Mouse (Mus musculus): Measurements from ENCODE around the gene Atp4a. TPM values are rescaled to one million over a fixed set of nuclear protein-coding genes. Genes with fewer than 3 reads are reported as not detected.
A peak's percentile ranks its signal among the peaks of the same experiment; 100 is the strongest.
"Not testable (repeated sequence)": the region's sequence is repeated elsewhere in the genome, so short reads cannot be mapped to it uniquely, and the experiment has no call there.

The Atp4a gene
- polyA plus RNA-seq, 1 experiment from 2014 or later = 0.10 TPM

DNA sequence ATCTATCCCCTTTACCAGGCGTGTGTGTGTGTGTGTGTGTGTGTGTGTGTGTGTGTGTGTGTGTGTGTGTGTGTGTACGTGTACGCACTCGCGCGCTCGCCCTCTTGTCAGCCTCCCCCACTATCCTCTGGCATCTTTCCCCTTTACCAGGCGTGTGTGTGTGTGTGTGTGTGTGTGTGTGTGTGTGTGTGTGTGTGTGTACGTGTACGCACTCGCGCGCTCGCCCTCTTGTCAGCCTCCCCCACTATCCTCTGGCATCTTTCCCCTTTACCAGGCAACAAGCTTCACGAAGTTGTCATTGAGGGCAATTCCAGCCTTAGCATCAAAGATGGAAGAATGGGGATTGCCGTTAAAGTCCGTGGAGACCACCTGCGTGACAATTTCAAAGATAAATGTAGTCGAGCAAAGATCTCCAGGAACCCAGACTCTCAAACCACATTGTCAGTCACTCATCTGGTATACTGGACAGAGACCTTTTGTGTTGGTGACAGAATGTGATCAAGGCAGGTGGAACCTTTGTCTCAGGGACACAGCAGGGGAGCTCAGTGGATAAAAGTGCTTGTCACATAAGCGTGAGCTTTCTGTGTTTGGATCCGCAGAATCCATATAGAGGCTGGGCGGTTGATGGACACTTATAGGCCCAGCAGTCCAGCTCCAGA lies 18.2 kb downstream of the Atp4a start:
- H3K27me3 ChIP-seq; H3K9me3 ChIP-seq; ATAC-seq (ENCODE audit: insufficient number of reproducible peaks, insufficient read depth, low FRiP score, low TSS enrichment, low read depth): not testable (repeated sequence)
- Histone ChIP-seq H3K4me2 (peak overlapping the region; percentile 78), H3K4me3 (peak overlapping the region; percentile 80), H3K36me3 (peaks cover 35% of the 10 kb centered on the region), H3K9ac (peak overlapping the region; percentile 90), H3K27ac (peak overlapping the region; percentile 89), H3K4me1 (peaks cover 17% of the 10 kb centered on the region)
- WGBS = 24% methylated on average over 13 of the region's 22 CpGs

DNA sequence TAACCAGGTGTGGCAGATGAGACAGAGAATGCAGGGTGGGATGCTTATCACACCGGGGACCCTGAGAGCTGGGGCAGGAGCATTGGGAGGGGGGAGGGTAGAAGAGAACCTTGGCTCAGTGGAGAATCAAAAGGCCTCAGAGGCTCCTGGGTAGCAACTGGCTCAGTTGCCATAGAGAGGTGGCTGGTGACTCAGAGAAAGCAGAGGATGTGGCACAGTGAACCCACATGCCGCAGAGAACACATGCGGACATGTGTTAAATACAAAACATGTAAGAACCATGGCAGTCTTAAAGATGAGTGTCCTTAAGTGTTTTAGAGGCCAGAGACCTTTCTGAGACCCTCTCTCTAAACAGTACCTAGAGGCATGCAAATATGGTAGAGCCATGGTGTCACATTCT lies 24.2 kb downstream of the Atp4a start:
- no peaks in the 10 kb centered on the region for H3K4me1 ChIP-seq
- H3K4me2 ChIP-seq = no peak overlapping the region
- no peak overlapping the region for H3K27ac ChIP-seq
- H3K36me3 ChIP-seq = peaks cover 63% of the 10 kb centered on the region
- H3K9me3 ChIP-seq = no peaks in the 10 kb centered on the region
- WGBS = 85% methylated on average over 3 of the region's 3 CpGs
- no peak for ATAC-seq (ENCODE audit: insufficient number of reproducible peaks, insufficient read depth, low FRiP score, low TSS enrichment, low read depth)
- no peak overlapping the region for H3K9ac ChIP-seq
- no peaks in the 10 kb centered on the region for H3K27me3 ChIP-seq
- no peak overlapping the region for H3K4me3 ChIP-seq

DNA sequence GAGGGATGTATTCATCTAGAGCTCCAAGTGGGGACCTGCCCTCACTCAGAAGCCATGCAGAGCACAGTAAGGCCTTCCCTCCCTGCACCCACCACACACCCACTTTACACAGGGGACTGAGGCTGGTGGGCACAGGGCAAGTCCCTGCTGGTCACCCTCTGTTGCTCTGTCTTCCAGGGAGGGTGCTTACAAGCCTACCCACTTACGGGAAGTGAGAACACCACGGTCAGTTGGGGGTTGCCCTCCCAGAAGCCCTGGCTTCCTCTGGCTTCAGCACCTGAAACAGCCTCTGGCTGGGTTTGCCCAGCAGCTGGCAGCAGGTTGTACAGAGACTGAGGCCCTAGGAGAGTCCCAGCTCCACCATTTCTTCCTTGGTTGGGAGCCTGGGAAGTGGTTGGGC lies 30.6 kb downstream of the Atp4a start:
- H3K9me3 ChIP-seq; H3K4me1 ChIP-seq; H3K4me3 ChIP-seq; ATAC-seq (ENCODE audit: insufficient number of reproducible peaks, insufficient read depth, low FRiP score, low TSS enrichment, low read depth); H3K27ac ChIP-seq; H3K4me2 ChIP-seq; H3K9ac ChIP-seq; H3K27me3 ChIP-seq: not testable (repeated sequence)
- WGBS = 78% methylated on average over 2 of the region's 2 CpGs
- peaks cover 18% of the 10 kb centered on the region for H3K36me3 ChIP-seq

DNA sequence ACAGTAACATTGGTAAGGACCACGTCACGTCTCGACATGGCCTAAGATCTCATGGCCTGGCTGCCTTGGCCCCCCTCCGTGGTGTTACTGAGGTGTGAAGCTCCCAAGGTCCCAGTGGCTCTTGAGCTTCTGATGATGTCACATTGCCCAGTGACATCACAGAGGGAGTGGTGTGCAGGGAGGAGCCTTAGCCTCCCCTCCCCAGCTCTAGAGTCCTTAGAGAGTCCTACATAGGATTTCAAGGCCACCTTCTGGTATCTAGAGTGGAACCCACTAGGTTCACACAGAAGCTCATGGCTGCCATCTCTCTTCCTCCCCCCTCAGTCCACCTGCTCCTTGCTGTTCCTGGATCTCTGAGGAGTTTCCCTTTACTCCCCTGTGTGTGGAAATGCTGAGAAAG lies 31.6 kb downstream of the Atp4a start, which contains the start of gene Gapdhs:
Gene Gapdhs (minus strand): TSS at position 65 of the 400 bp plus-strand sequence.
- H3K4me1 ChIP-seq; H3K27ac ChIP-seq; H3K27me3 ChIP-seq; H3K9me3 ChIP-seq; H3K4me2 ChIP-seq; H3K9ac ChIP-seq; H3K4me3 ChIP-seq; ATAC-seq (ENCODE audit: insufficient number of reproducible peaks, insufficient read depth, low FRiP score, low TSS enrichment, low read depth): not testable (repeated sequence)
- H3K36me3 ChIP-seq = peaks cover 21% of the 10 kb centered on the region
- WGBS = 69% methylated on average over 1 of the region's 4 CpGs

DNA sequence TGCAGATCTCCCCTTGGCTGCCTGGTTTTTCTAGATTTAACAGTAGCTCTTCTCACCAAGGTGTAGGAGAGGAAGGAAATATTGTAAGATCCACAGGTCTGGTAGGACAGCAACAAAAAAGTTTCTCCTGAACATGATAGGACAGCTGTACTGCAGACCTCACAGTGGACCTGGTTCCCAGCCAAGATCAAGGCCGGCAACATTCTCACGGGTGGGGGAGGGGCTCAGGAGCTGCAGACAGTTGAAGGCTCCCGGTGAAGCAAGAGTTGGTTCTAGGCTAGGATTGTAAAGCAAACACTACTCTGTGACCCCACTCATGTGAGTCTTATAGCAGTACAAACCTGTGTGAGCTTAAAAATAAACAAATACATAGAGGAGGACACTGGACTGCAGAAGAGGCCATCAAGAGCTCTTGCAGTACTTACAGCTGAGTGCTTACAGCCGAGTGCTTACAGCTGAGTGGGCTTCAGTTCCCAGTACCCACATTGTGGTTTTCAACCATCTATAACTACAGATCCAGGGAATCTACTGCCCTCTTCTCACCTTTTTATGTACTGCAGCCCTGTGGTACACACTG lies 32.1 kb downstream of the Atp4a start:
- Histone ChIP-seq H3K4me1 (peaks cover 7% of the 10 kb centered on the region; the same call in 1 of the 2 replicates), H3K4me3 (no peak overlapping the region), H3K27me3 (no peaks in the 10 kb centered on the region), H3K9ac (no peak overlapping the region), H3K27ac (no peak overlapping the region), H3K9me3 (peaks cover 4% of the 10 kb centered on the region; the same call in 1 of the 2 replicates), H3K4me2 (no peak overlapping the region), H3K36me3 (peaks cover 21% of the 10 kb centered on the region)
- no peak for ATAC-seq (ENCODE audit: insufficient number of reproducible peaks, insufficient read depth, low FRiP score, low TSS enrichment, low read depth)
- WGBS = 54% methylated on average over 4 of the region's 4 CpGs

DNA sequence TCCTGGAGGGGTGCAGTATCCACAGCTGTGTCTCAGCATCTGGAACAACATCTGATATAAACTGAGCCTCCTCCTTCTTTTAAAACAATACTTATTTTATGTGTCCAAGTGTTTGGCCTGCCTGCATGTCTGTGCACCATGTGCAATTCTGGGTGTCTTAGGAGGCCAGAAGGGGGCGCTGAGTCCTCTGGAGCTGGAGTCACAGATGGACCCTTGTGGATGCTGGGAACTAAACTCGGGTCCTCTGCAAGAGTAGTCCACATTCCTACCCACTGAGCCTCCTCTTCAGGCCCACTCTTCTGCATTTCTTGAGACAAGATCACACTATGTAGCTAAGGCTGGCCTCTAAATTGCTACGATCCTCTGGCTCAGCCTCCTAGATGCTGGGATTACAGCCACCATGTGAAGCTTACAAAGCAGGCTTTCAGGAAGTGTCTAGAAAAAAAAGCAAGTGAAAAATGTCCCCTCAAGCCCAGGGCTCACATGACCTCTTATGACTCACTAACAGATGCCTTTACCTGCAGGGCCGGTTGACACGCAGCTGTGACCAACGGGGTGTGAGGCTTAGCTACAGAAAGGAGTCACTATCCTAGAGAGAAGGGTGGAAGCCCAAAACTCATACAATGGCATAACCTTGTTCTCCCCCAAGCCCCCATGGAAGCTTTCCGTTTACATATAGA lies 35.7 kb downstream of the Atp4a start:
- Histone ChIP-seq H3K9me3 (peaks cover 4% of the 10 kb centered on the region; the same call in 1 of the 2 replicates), H3K27me3 (no peaks in the 10 kb centered on the region), H3K4me2 (no peak overlapping the region), H3K4me1 (peaks cover 7% of the 10 kb centered on the region; the same call in 1 of the 2 replicates), H3K36me3 (peaks cover 8% of the 10 kb centered on the region), H3K4me3 (no peak overlapping the region), H3K27ac (no peak overlapping the region), H3K9ac (no peak overlapping the region)
- ATAC-seq (ENCODE audit: insufficient number of reproducible peaks, insufficient read depth, low FRiP score, low TSS enrichment, low read depth) = no peak
- 85% methylated on average over 7 of the region's 7 CpGs for WGBS

DNA sequence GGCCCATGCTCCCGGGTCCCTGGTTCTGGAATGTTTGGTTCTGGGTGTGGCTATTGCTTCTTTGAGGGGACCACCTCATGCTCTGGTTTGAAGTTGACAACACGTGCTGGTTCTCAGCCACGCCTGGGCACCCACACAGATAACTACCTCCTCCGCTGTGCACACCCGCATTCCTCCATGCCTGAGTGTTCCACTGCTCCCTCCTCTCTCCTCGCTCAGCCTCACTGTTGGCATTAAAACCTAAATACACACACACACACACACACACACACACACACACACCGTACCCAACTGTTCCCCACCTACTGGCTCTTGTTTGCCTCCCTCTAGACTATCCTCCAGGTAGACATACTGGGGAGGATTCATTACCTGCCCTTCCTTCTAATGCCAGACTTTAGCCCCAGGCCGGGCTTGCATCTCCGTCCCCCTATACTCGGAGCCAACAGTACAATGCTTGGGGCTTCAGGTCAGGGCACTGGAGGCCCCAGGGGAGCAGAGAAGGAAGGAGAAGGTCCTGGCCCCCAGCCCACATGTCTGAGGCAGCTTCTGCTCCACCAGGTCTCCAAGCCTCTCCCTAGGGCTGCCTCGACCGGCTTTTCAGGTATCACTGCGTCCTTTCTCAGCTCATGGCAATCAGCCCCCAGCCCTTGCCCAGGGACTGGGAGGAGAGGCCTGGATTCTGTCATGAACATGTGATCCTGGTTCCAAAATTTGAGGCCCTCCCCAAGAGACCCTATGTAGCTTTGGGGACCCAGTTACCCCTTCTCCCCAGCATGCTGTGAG lies 38.0 kb downstream of the Atp4a start:
- Histone ChIP-seq H3K4me2 (no peak overlapping the region), H3K27ac (no peak overlapping the region), H3K36me3 (peaks cover 28% of the 10 kb centered on the region), H3K4me3 (no peak overlapping the region), H3K27me3 (no peaks in the 10 kb centered on the region), H3K4me1 (no peaks in the 10 kb centered on the region), H3K9ac (no peak overlapping the region), H3K9me3 (peaks cover 1% of the 10 kb centered on the region; the same call in 1 of the 2 replicates)
- no peak for ATAC-seq (ENCODE audit: insufficient number of reproducible peaks, insufficient read depth, low FRiP score, low TSS enrichment, low read depth)
- WGBS = 73% methylated on average over 13 of the region's 13 CpGs

DNA sequence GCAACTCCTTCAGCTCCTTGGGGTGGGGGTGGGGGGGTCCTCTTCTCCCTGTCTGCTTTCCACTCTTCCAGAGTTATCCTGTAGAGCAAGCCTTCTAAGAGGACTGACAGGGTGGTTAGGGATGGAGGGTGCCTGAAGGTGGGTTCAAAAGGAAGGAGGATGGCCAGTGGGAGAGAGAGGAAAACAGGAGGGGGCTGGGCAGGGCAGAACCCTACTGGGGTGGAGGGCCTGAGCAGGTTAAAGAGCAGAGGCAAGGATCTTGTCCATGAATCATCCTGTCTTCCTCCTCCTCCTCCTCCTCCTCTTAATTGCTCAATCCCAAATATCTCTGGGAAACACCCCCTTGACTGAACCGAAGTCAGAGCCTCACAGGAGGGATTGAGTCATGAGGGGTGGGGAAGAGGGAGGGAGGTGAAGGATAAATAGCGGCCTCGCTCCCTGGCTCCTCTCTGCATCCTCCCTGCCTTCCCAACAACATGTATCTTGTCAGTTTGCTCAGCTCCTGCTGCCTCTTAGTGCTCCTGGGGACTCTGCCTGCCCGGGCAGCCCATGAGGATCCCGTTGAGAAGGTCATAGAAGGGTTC lies 39.2 kb downstream of the Atp4a start, which contains the start of gene Sbsn:
Gene Sbsn (plus strand): TSS at position 386 of the 584 bp plus-strand sequence.
- no peaks in the 10 kb centered on the region for H3K4me1 ChIP-seq
- no peak within 1 kb of the TSS for H3K9ac ChIP-seq
- no peaks in the 10 kb centered on the region for H3K27me3 ChIP-seq
- no peak for ATAC-seq (ENCODE audit: insufficient number of reproducible peaks, insufficient read depth, low FRiP score, low TSS enrichment, low read depth)
- H3K27ac ChIP-seq = no peak within 1 kb of the TSS
- 80% methylated on average over 5 of the region's 5 CpGs for WGBS
- H3K9me3 ChIP-seq = peaks cover 5% of the 10 kb centered on the region; the same call in 1 of the 2 replicates
- no peak within 1 kb of the TSS for H3K4me2 ChIP-seq
- peaks cover 40% of the 10 kb centered on the region for H3K36me3 ChIP-seq
- no peak within 1 kb of the TSS for H3K4me3 ChIP-seq

DNA sequence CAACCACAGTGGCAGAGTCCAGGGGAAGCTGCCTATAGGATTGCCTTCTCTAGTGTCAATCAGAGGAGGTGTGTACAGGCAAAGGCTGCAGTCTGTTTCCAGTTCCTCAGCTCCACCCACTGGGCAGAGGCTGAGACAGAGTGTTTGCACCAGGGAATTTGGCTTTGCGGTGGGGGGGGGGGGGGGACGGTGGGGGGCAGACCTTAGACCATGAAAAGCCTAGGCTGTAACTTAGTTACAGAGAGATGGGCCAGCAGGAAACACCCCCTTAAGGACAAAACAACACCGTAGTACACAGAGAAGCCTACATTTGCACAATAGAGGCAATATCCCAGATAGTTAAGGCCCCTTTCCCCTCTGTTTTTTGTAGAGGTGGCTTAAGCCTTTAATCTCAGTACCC lies 45.0 kb downstream of the Atp4a start:
- H3K4me3 ChIP-seq = no peak overlapping the region
- no peaks in the 10 kb centered on the region for H3K4me1 ChIP-seq
- H3K4me2 ChIP-seq = no peak overlapping the region
- peaks cover 34% of the 10 kb centered on the region for H3K36me3 ChIP-seq
- no peaks in the 10 kb centered on the region for H3K27me3 ChIP-seq
- no peak overlapping the region for H3K9ac ChIP-seq
- 73% methylated on average over 3 of the region's 3 CpGs for WGBS
- peaks cover 5% of the 10 kb centered on the region; the same call in 1 of the 2 replicates for H3K9me3 ChIP-seq
- no peak for ATAC-seq (ENCODE audit: insufficient number of reproducible peaks, insufficient read depth, low FRiP score, low TSS enrichment, low read depth)
- H3K27ac ChIP-seq = no peak overlapping the region

DNA sequence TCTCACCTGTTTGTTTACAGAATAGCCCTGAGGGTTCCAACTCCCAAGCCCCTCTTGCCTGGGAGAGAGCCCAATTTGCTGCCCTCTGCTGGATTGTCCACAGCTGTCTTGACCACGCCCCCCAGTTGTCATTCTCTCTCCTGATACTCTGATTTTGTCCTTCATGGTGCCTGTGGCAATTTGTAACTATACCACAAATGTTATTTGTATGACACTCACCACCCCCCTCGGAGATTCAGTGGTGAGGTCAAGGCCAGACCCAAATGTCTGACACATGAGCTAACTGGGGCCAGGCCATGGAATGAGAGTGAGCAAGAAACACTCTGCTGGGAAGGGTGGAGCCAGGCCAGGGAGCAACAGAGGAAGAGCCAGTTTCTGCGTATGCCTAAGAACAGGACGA lies 46.8 kb downstream of the Atp4a start:
- Histone ChIP-seq H3K9ac (no peak overlapping the region), H3K27ac (no peak overlapping the region), H3K4me1 (no peaks in the 10 kb centered on the region), H3K4me2 (no peak overlapping the region), H3K4me3 (no peak overlapping the region), H3K9me3 (peaks cover 5% of the 10 kb centered on the region; the same call in 1 of the 2 replicates), H3K36me3 (peaks cover 26% of the 10 kb centered on the region), H3K27me3 (no peaks in the 10 kb centered on the region)
- WGBS = 22% methylated on average over 4 of the region's 4 CpGs
- ATAC-seq (ENCODE audit: insufficient number of reproducible peaks, insufficient read depth, low FRiP score, low TSS enrichment, low read depth) = no peak

DNA sequence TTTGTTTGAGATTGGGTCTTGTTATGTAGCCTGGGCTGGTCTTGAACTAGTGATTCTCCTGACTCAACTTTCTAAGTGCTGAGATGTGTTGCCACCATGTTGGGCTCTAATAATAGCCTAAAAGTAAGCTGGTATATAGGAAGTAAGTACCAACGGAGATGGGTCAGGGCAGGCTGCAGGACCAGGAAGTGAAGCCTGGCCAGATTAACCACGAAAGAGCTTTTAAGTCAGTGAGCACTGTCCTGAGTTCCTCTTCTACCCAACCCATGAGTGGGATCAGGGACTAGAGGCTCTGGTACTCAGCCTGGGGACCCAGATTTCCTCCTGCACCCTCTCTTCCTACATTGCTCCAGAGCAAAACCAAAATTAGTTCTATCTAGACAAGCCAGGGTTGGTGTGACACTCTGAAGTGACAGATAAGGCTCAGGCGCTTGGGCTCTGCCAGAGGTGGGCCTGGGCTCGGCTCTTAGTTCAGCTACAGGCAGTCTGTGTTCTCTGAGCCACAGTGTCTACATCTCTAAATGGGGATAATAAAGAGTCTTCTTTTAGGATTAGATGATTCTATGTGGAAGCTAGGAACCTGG lies 49.9 kb downstream of the Atp4a start:
- Histone ChIP-seq H3K4me3 (no peak overlapping the region), H3K9ac (no peak overlapping the region), H3K9me3 (no peaks in the 10 kb centered on the region), H3K27me3 (peaks cover 16% of the 10 kb centered on the region), H3K4me1 (no peaks in the 10 kb centered on the region), H3K27ac (no peak overlapping the region), H3K4me2 (no peak overlapping the region), H3K36me3 (no peaks in the 10 kb centered on the region)
- ATAC-seq (ENCODE audit: insufficient number of reproducible peaks, insufficient read depth, low FRiP score, low TSS enrichment, low read depth) = no peak
- 73% methylated on average over 4 of the region's 4 CpGs for WGBS

All from embryonic facial prominence, embryonic 13.5 days (tissue).